Mouse (Mus musculus): ENCODE measurements around the gene Lin54.

DNA sequence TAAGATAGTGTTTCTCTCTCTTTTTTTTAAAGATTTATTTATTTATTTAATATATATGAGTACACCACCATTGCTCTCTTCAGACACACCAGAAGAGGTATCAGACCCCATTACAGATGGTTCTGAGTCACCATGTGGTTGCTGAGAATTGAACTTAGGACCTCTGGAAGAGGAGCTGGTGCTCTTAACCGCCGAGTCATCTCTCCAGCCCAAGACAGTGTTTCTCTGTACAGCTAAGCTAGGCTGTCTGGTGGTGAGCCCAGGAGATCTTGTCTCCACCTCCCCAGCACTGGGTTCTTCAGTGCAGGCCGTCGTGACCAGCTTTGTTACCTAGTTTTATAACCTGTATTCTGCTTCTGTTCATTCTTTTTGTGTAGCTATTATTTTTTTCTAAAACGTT, 90.2 kb downstream of the Lin54 start:
- TF ChIP-seq CTCF (IDR thresholded peaks at IDR 0.05; ENCODE audit: low read depth) (no peak), EP300 (IDR thresholded peaks at IDR 0.05; ENCODE audit: low read depth) (no peak)
